Mouse (Mus musculus) urinary bladder, postnatal 0 days (tissue): ENCODE results near the gene Rpl3. TPM values are rescaled to one million over a fixed set of nuclear protein-coding genes. Genes with fewer than 3 reads are reported as not detected.

ENCODE experiments used
- microRNA-seq: library from miRNA; unstranded; fragments of <30 nt; microRNA quantifications from one replicate; pipeline ENCODE4, GENCODE M21; 2016
- polyA plus RNA-seq: library from polyadenylated mRNA; unstranded; fragments of >200 nt; fragmentation: Nextera tagmentation; extraction: Ambion mirVana; gene quantifications from 2 replicates; pipeline ENCODE4 v1.2.1, GENCODE M21; 2015

Rpl3 gene
- polyA plus RNA-seq: 642 and 665 TPM in 2 replicates

GRCm38 (mm10) chr15:80091121-80091955, at the start of gene Rpl3, which contains the start of gene Syngr1:
Gene Rpl3, minus strand, starts transcription at chr15:80091868.
Gene Syngr1, plus strand, starts transcription at chr15:80091334.

GRCm38 (mm10) chr15:80132993-80133586, 41.4 kb upstream of the Rpl3 start, which contains the start of gene Tab1:
Gene Tab1, plus strand, starts transcription at chr15:80133127.

Small RNAs within 50 kb of the gene (microRNA-seq; reads per million reads assigned to microRNA genes)
- 33.7 reads per million, percentile 34 among the genes with 10 or more reads in this experiment for gene Snord43

Other genes with a start within 250 kb of the Rpl3 start
- gene Apobec3, start 200.2 kb downstream of the Rpl3 start, polyA plus RNA-seq: 15.2 and 15.6 TPM in 2 replicates
- gene Cbx7, start 120.7 kb downstream of the Rpl3 start, polyA plus RNA-seq: 2.6 and 3.3 TPM in 2 replicates
- 1.6 and 1.8 TPM in 2 replicates for gene Pdgfb, start 76.9 kb downstream of the Rpl3 start, polyA plus RNA-seq
- 61.2 and 65.8 TPM in 2 replicates for gene Syngr1, start 534 bp downstream of the Rpl3 start, polyA plus RNA-seq
- gene Tab1, start 41.3 kb upstream of the Rpl3 start, polyA plus RNA-seq: 16.2 and 16.7 TPM in 2 replicates
- gene Mgat3, start 81.9 kb upstream of the Rpl3 start, polyA plus RNA-seq: 7.9 and 8.7 TPM in 2 replicates
- gene Mief1, start 142.2 kb upstream of the Rpl3 start, polyA plus RNA-seq: 16.2 and 17.1 TPM in 2 replicates
- not detected in 2 replicates for gene AC140267.1, start 144.0 kb upstream of the Rpl3 start, polyA plus RNA-seq
- 144 and 149 TPM in 2 replicates for gene Atf4, start 163.3 kb upstream of the Rpl3 start, polyA plus RNA-seq
- gene Rps19bp1, start 172.4 kb upstream of the Rpl3 start, polyA plus RNA-seq: 31.5 and 32.4 TPM in 2 replicates
- gene Cacna1i, start 195.4 kb upstream of the Rpl3 start, polyA plus RNA-seq: not detected in 2 replicates